11 mouse cellular contexts compared by ENCODE assay signal in the genomic region with DNA sequence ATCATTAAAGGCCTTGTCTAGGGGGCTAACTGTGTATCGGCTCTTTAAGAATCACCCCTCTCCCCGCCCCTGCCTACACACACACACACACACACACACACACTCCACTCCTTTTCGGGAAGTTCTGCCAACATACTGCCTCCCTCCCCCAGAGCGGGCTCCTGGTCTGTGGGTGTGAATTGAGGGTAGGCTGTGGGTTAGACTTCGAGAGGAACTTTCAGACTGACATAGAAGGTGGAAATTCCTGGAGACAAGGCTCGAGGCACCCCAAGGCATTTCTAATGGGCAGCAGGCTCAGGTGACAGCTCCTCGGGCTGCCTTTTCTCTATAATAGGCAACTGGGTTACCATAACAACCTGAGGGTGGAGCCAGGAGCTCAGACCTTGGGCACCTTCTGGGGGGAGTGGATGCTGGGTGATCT. TPM values are rescaled to one million over a fixed set of nuclear protein-coding genes. Genes with fewer than 3 reads are reported as not detected.
DNase-seq lines count a peak whose midpoint lies in the region; ATAC-seq and TF ChIP-seq lines count a peak whose summit lies in the region.
"Had no signal": no experiment of that assay in that cellular context is flagged by ENCODE, and none has a peak within 500 bp of the region (broad histone marks: within the 10 kb centered on the region; RNA-seq: fewer than 3 reads in every experiment).

No protein-coding gene starts in this region.

- no peak overlapping the region for H3K27ac ChIP-seq in kidney, embryonic 15.5 days
- no peak overlapping the region for H3K27ac ChIP-seq in forebrain, postnatal 0 days (ENCODE audit: low read depth, low read length)
- H3K27ac ChIP-seq in neural tube, embryonic 12.5 days: no peak overlapping the region
- H3K27ac ChIP-seq: kidney, postnatal 0 days had no signal

- peaks cover 3% of the 10 kb centered on the region; the same call in 1 of the 2 replicates for H3K36me3 ChIP-seq in kidney, embryonic 15.5 days
- 0 out of 2 replicates have a peak, but pooled peaks cover 3% of the 10 kb centered on the region for H3K36me3 ChIP-seq in forebrain, postnatal 0 days (ENCODE audit: insufficient read depth)
- H3K36me3 ChIP-seq in neural tube, embryonic 12.5 days: no peaks in the 10 kb centered on the region

- H3K4me2 ChIP-seq in kidney, embryonic 15.5 days: 0 out of 2 replicates have a peak overlapping the region, but pooled peaks have one; percentile 12
- peak overlapping the region; percentile 76; the same call in 1 of the 2 replicates for H3K4me2 ChIP-seq in forebrain, postnatal 0 days (ENCODE audit: low read depth)
- H3K4me2 ChIP-seq in neural tube, embryonic 12.5 days (replicated peaks): peak overlapping the region; percentile 82

- H3K9me3 ChIP-seq in kidney, embryonic 15.5 days (replicated peaks): no peaks in the 10 kb centered on the region
- H3K9me3 ChIP-seq in forebrain, postnatal 0 days (ENCODE audit: low read length): no peaks in the 10 kb centered on the region
- no peaks in the 10 kb centered on the region for H3K9me3 ChIP-seq in neural tube, embryonic 12.5 days

- no peak for DNase-seq in kidney, postnatal 25 days
- peak; percentile 53 to 58 for DNase-seq in cerebellum, postnatal 10 days
- peak; percentile 20 for DNase-seq in forebrain, postnatal 0 days
- DNase-seq in adrenal gland, adult 2 months: no peak
- DNase-seq in thymus, postnatal 25 days: no peak
- no peak for DNase-seq in ovary, postnatal 14 days (ENCODE audit: low spot score)
- DNase-seq: thymus, postnatal 14 days had no signal

- H3K9ac ChIP-seq in kidney, embryonic 15.5 days: no peak overlapping the region
- H3K9ac ChIP-seq in forebrain, postnatal 0 days: no peak overlapping the region
- peak overlapping the region; percentile 30; the same call in 1 of the 2 replicates for H3K9ac ChIP-seq in neural tube, embryonic 12.5 days

- peaks cover 35% of the 10 kb centered on the region for H3K4me1 ChIP-seq in kidney, embryonic 15.5 days
- peaks cover 20% of the 10 kb centered on the region for H3K4me1 ChIP-seq in forebrain, postnatal 0 days (ENCODE audit: insufficient read depth)
- peaks cover 62% of the 10 kb centered on the region for H3K4me1 ChIP-seq in neural tube, embryonic 12.5 days

- H3K4me3 ChIP-seq in kidney, embryonic 15.5 days (replicated peaks): no peak overlapping the region
- no peak overlapping the region for H3K4me3 ChIP-seq in forebrain, postnatal 0 days (ENCODE audit: low read depth, low read length)
- peak overlapping the region; percentile 78; the same call in 1 of the 2 replicates for H3K4me3 ChIP-seq in neural tube, embryonic 12.5 days

- no peak for TF ChIP-seq CTCF in forebrain, postnatal 0 days (IDR thresholded peaks at IDR 0.05; ENCODE audit: low read depth)

- ATAC-seq in kidney, embryonic 15.5 days (replicated peaks; ENCODE audit: low FRiP score): no peak
- ATAC-seq in forebrain, postnatal 0 days: no peak
- ATAC-seq in neural tube, embryonic 12.5 days (ENCODE audit: low FRiP score, low read depth): no peak
- ATAC-seq: CD4-positive, CD25-positive, alpha-beta regulatory T cell, adult 4 months had no signal

- H3K27me3 ChIP-seq in kidney, embryonic 15.5 days: 0 out of 2 replicates have a peak, but pooled peaks cover 4% of the 10 kb centered on the region
- H3K27me3 ChIP-seq in forebrain, postnatal 0 days (ENCODE audit: insufficient read depth, low read length): no peaks in the 10 kb centered on the region
- H3K27me3 ChIP-seq in neural tube, embryonic 12.5 days (replicated peaks): no peaks in the 10 kb centered on the region

- WGBS in kidney, embryonic 15.5 days: 7% methylated on average over 6 of the region's 7 CpGs
- 4% methylated on average over 7 of the region's 7 CpGs for WGBS in forebrain, postnatal 0 days
- WGBS in neural tube, embryonic 12.5 days: 18% methylated on average over 7 of the region's 7 CpGs

RNA-seq across cellular contexts. Expression of gene Slc8a2, which starts 2.5 kb away (rescaled TPM):
- polyA plus RNA-seq in kidney, embryonic 15.5 days (2015; fragmentation: Nextera tagmentation; extraction: Ambion mirVana): 0.09 and 0.19 TPM in 2 replicates
- 52.4 and 55.8 TPM in 2 replicates for total RNA-seq in forebrain, postnatal 0 days (2014; rRNA removed)
- polyA plus RNA-seq in forebrain, postnatal 0 days (2015; fragmentation: Nextera tagmentation; extraction: Ambion mirVana): 0.77 and 0.99 TPM in 2 replicates
- 1.2 and 1.8 TPM in 2 replicates for polyA plus RNA-seq in neural tube, embryonic 12.5 days (2016; fragmentation: Nextera tagmentation; extraction: Ambion mirVana)
- 1 to 10 TPM; 2.0 to 2.6 TPM for total RNA-seq in adrenal gland, adult 2 months (2021)
- 2.7 and 3.1 TPM in 2 replicates for polyA plus RNA-seq in adrenal gland, adult 2 months (2012; rRNA removed)
- polyA plus RNA-seq: CD4-positive, CD25-positive, alpha-beta regulatory T cell, adult 4 months had no signal

RNA-seq across cellular contexts. Expression of gene Kptn, which starts 12.5 kb away (rescaled TPM):
- polyA plus RNA-seq in kidney, embryonic 15.5 days (2015; fragmentation: Nextera tagmentation; extraction: Ambion mirVana): 30.0 and 37.5 TPM in 2 replicates
- total RNA-seq in forebrain, postnatal 0 days (2014; rRNA removed): 47.4 and 53.7 TPM in 2 replicates
- 27.4 and 37.2 TPM in 2 replicates for polyA plus RNA-seq in forebrain, postnatal 0 days (2015; fragmentation: Nextera tagmentation; extraction: Ambion mirVana)
- 29.6 and 32.9 TPM in 2 replicates for polyA plus RNA-seq in neural tube, embryonic 12.5 days (2016; fragmentation: Nextera tagmentation; extraction: Ambion mirVana)
- 10 to 100 TPM; 16.8 to 20.0 TPM for total RNA-seq in adrenal gland, adult 2 months (2021)
- 27.0 and 31.0 TPM in 2 replicates for polyA plus RNA-seq in adrenal gland, adult 2 months (2012; rRNA removed)

RNA-seq across cellular contexts. Expression of gene Napa, which starts 33.9 kb away (rescaled TPM):
- polyA plus RNA-seq in kidney, embryonic 15.5 days (2015; fragmentation: Nextera tagmentation; extraction: Ambion mirVana): 178 and 203 TPM in 2 replicates
- 159 and 270 TPM in 2 replicates for total RNA-seq in forebrain, postnatal 0 days (2014; rRNA removed)
- polyA plus RNA-seq in forebrain, postnatal 0 days (2015; fragmentation: Nextera tagmentation; extraction: Ambion mirVana): 211 and 222 TPM in 2 replicates
- 186 and 216 TPM in 2 replicates for polyA plus RNA-seq in neural tube, embryonic 12.5 days (2016; fragmentation: Nextera tagmentation; extraction: Ambion mirVana)
- total RNA-seq in adrenal gland, adult 2 months (2021): 100 to 1,000 TPM; 149 to 167 TPM
- polyA plus RNA-seq in adrenal gland, adult 2 months (2012; rRNA removed): 316 and 381 TPM in 2 replicates

RNA-seq across cellular contexts. Expression of gene Meis3, which starts 42.7 kb away (rescaled TPM):
- 22.5 and 28.9 TPM in 2 replicates for polyA plus RNA-seq in kidney, embryonic 15.5 days (2015; fragmentation: Nextera tagmentation; extraction: Ambion mirVana)
- 98.6 and 100 TPM in 2 replicates for total RNA-seq in forebrain, postnatal 0 days (2014; rRNA removed)
- 86.4 and 90.9 TPM in 2 replicates for polyA plus RNA-seq in forebrain, postnatal 0 days (2015; fragmentation: Nextera tagmentation; extraction: Ambion mirVana)
- polyA plus RNA-seq in neural tube, embryonic 12.5 days (2016; fragmentation: Nextera tagmentation; extraction: Ambion mirVana): 194 and 205 TPM in 2 replicates
- 10 to 100 TPM; 11.5 to 13.8 TPM for total RNA-seq in adrenal gland, adult 2 months (2021)
- polyA plus RNA-seq in adrenal gland, adult 2 months (2012; rRNA removed): 59.3 and 60.9 TPM in 2 replicates

Comparison
In these comparisons a context has a peak if more than half of its experiments do, and no peak if none do; other contexts are left out.
1. H3K4me2 ChIP-seq: peak in every context shown above with its lines; median percentile 82 in neural tube, embryonic 12.5 days; 76 in forebrain, postnatal 0 days; 12 in kidney, embryonic 15.5 days.
2. DNase-seq: peak in cerebellum, postnatal 10 days (2 of 2) and forebrain, postnatal 0 days (single experiment); none in kidney, postnatal 25 days (0 of 2), adrenal gland, adult 2 months (single experiment), thymus, postnatal 25 days (single experiment) and ovary, postnatal 14 days (single experiment).